Mouse (Mus musculus) ES-E14 (cell line): ENCODE measurements around the gene Satb1. TPM values are rescaled to one million over a fixed set of nuclear protein-coding genes. Genes with fewer than 3 reads are reported as not detected.

Experiments
- DNase-seq: peaks from one replicate; pipeline ENCODE4 v3.0.0-alpha.2; 2013; ENCODE audit warnings: low read depth, low spot score
- H3K27ac ChIP-seq: 2 replicates; pipeline ENCODE4 v1.5.1; 2012; ENCODE audit warnings: low read depth, mild to moderate bottlenecking, low read length, moderate library complexity, mixed read lengths; ENCODE audit not compliant: poor library complexity, insufficient read depth, severe bottlenecking
- H3K36me3 ChIP-seq: 2 replicates; pipeline ENCODE4 v1.6.1; 2012; ENCODE audit warnings: mild to moderate bottlenecking, low read length, moderate library complexity, mixed read lengths; ENCODE audit not compliant: control insufficient read depth, poor library complexity, insufficient read depth, severe bottlenecking
- H3K4me1 ChIP-seq, 2 experiments: fragments of 150-350 bp in 1 of 2; sonication (generic) in 1 of 2; 2 replicates each; pipeline ENCODE4 v1.6.1; 2012; ENCODE audit warnings: low read length in 2 of 2, mild to moderate bottlenecking in 1 of 2, mixed read lengths in 1 of 2; ENCODE audit not compliant: control insufficient read depth in 2 of 2, insufficient read depth in 2 of 2, poor library complexity in 1 of 2
- H3K4me3 ChIP-seq, 2 experiments: fragments of 150-350 bp in 1 of 2; sonication (generic) in 1 of 2; 2 replicates each; pipeline ENCODE4 v1.5.1; 2012; ENCODE audit warnings: low read length in 2 of 2, low read depth in 1 of 2, mild to moderate bottlenecking in 1 of 2, mixed read lengths in 1 of 2; ENCODE audit not compliant: insufficient read depth in 1 of 2, poor library complexity in 1 of 2, severe bottlenecking in 1 of 2
- H3K9ac ChIP-seq: 2 replicates; pipeline ENCODE4 v1.6.1; 2012; ENCODE audit warnings: low read depth, mild to moderate bottlenecking, low read length, mixed read lengths; ENCODE audit not compliant: poor library complexity, insufficient read depth, severe bottlenecking
- H3K9me3 ChIP-seq: fragments of 150-350 bp; sonication (generic); 2 replicates; pipeline ENCODE4 v1.6.1; 2012; ENCODE audit warnings: low read depth, mild to moderate bottlenecking, low read length; ENCODE audit not compliant: control insufficient read depth, insufficient read depth
- CHD2 ChIP-seq: IDR thresholded peaks from 2 replicates; pipeline ENCODE4 v1.6.1; 2014; ENCODE audit warnings: mild to moderate bottlenecking, low read depth, low read length, inconsistent platforms
- HCFC1 ChIP-seq: IDR thresholded peaks from 2 replicates; pipeline ENCODE4 v1.6.1; 2012; ENCODE audit warnings: low read length, inconsistent platforms, borderline replicate concordance; ENCODE audit not compliant: insufficient read depth
- MAFK ChIP-seq: IDR thresholded peaks from 2 replicates; pipeline ENCODE4 v1.6.1; 2014; ENCODE audit warnings: mild to moderate bottlenecking, low read depth, low read length, inconsistent platforms; ENCODE audit not compliant: insufficient read depth
- ZC3H11A ChIP-seq: IDR thresholded peaks from 2 replicates; pipeline ENCODE4 v1.6.1; 2012; ENCODE audit warnings: low read depth, mild to moderate bottlenecking, inconsistent platforms, low read length, borderline replicate concordance
- ZNF384 ChIP-seq: IDR thresholded peaks from 2 replicates; pipeline ENCODE4 v1.6.1; 2012; ENCODE audit warnings: low read depth, low read length, inconsistent platforms
- in situ Hi-C, 2 experiments: fragments of 600-800 bp; cut with MboI; formaldehyde crosslinking; loops; one replicate each; pipeline ENCODE4 v1.15.1; 2025; ENCODE audit warnings: low sequenced_read_pairs in 2 of 2, inconsistent platforms in 1 of 2; ENCODE audit not compliant: unreplicated experiment in 2 of 2
- total RNA-seq: library from RNA; depleted of rRNA; stranded (reverse); fragments of 300-350 nt; gene quantifications from 2 replicates; pipeline ENCODE4 v1.2.3, GENCODE M21; 2012

The Satb1 gene
- total RNA-seq, 1 experiment, result 4.1 TPM

DNA sequence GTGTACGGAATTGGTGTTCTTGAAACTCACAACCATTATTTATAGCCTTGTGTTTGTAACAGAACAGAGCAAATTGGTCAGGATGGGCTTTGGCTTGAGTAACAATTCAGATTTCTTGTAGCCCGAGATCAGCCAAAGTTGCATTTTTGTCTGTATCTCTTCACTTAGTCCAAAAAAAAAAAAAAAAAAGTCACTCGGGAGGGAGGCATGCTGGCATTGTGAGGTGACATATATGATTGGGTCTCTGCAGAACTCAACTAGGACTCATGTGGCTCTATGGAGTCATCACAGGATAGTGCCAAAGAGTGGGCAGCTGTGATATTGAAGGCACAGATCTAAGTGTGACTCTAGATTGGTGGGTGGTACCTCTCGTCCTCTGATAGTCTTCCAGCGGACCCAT, 3.2 kb upstream of the Satb1 start:
- no peak overlapping the region for H3K9ac ChIP-seq
- peaks cover 13 to 15% of the 10 kb centered on the region in 2 experiments for H3K4me1 ChIP-seq
- H3K4me3 ChIP-seq, result no peak overlapping the region
- no peak for DNase-seq
- H3K27ac ChIP-seq, result no peak overlapping the region
- in situ Hi-C loops, result no loop called here
- H3K9me3 ChIP-seq, result no peaks in the 10 kb centered on the region
- no peaks in the 10 kb centered on the region for H3K36me3 ChIP-seq
- peak; percentile 63; the same call in 1 of the 2 replicates for TF ChIP-seq ZNF384
- TF ChIP-seq MAFK, result no peak

DNA sequence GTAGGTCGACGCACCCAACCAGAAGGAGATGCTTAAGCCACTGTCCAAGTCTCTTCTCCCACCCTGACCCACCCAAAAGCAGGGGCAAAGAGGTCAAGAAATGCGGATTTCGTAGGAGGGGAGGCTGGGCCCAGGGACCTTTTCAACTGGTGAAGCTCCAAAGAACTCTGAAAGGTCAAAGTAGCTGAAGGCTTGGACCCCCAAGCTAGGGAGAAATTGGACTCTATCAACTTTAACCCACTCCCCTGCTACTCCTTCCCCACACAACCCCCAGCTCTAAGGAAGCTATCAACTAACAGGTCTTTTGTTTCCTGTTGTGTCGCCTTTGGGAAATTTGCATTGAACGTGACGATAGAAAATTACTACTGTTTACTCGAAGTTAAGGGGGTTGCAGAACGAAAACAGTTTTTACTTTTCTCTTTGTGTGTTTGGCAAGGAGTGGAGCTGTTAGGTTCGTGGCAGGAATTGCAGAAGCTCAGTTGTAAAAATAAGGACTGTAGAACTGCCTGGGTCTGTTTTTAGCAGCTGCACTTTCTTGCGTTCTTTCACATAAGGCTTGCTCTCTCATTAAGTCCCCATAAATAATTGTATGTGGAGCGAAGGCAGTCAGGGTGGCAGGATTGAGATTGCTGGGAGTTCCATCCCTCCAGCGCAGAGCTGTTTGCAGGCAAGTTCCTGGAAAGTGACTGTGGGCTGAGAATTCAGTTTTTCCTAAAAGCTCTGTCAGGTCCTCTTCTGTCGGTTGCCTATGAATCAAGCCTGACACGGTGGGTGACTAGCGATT, 680 bp upstream of the Satb1 start:
- H3K4me3 ChIP-seq, result peak overlapping the region; percentile 77 to 84
- in situ Hi-C loops, result no loop called here

DNA sequence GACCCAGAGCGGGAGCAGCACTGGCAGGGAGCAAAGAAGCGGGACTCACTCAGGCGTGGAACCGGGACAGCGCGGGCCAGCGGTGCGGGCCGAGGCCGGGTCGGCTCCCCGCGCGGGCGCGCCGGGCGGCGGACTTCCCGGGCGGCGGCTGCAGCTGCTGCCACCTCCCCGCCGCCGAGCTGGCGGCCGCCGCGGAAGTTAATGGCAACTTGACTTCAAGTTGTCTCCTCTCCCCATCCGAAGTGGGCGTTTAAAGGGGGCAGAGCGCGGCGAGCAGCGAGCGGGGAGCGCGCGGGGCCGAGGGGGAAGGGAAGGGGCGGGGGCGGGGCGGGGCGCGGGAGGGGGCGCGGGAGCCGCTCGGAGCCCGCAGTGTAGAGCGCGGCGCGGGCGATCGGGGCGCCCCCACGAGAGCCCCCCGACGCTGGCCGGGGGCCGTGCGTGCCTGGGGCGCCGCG, 642 bp downstream of the Satb1 start:
- in situ Hi-C loops, result no loop called here
- no peak overlapping the region for H3K27ac ChIP-seq

More for the DNA sequence above, 680 bp upstream of the Satb1 start:
- Histone ChIP-seq H3K27ac (no peak overlapping the region), H3K9ac (no peak overlapping the region), H3K4me1 (peaks cover 7 to 10% of the 10 kb centered on the region in 2 experiments), H3K9me3 (no peaks in the 10 kb centered on the region), H3K36me3 (no peaks in the 10 kb centered on the region)
- DNase-seq, result no peak
- TF ChIP-seq HCFC1, result no peak
- no peak for TF ChIP-seq MAFK
- no peak for TF ChIP-seq ZC3H11A
- TF ChIP-seq CHD2, result no peak
- no peak for TF ChIP-seq ZNF384

DNA sequence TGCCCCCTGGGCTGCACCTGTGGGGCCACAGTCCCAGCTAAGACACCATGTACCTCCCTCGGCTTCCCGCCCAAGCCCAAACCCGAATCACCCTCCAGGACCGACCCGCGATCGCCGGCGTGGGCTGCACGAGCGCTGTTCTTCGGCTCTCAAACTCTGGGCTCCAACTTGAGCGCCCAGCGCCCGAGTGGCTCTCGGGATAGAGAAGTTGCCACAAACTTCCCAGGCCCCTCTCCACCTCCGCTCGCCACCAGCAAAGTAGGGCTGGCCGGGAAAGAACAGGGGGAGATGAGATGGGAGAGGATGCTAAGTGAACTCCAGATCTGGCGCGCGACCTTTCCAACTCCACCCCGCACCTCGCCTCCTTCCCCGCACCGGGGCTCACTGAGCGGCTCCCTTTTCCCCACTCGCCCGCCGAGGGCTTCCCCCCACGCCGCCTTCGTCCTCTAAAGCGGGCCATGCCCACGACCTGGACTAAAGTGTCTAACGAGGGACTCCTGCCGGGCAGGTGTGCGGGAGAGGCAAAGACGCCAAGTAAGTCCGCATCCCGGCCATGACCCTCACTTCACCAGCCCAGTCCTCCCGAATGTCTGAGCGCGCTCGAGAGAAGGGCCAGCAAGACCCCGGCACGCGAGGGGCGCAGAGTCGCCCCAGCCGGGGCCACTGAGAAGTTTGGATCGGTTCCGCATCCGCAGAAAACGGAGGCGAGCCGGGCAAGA, 1.2 kb downstream of the Satb1 start:
- no peak for DNase-seq
- no peak for TF ChIP-seq HCFC1
- no peak for TF ChIP-seq MAFK
- TF ChIP-seq CHD2, result no peak
- TF ChIP-seq ZC3H11A, result no peak
- TF ChIP-seq ZNF384, result no peak
- H3K36me3 ChIP-seq, result no peaks in the 10 kb centered on the region
- H3K9ac ChIP-seq, result peak overlapping the region; percentile 11; the same call in 1 of the 2 replicates
- peaks cover 3 to 6% of the 10 kb centered on the region in 2 experiments; a peak in 3 of 4 replicates for H3K4me1 ChIP-seq
- no peak overlapping the region for H3K27ac ChIP-seq
- H3K9me3 ChIP-seq, result no peaks in the 10 kb centered on the region
- in situ Hi-C loops, result no loop called here
- peak overlapping the region; percentile 77 to 84 for H3K4me3 ChIP-seq

More for the DNA sequence above, 642 bp downstream of the Satb1 start:
- H3K36me3 ChIP-seq, result no peaks in the 10 kb centered on the region
- peaks cover 5 to 8% of the 10 kb centered on the region in 2 experiments for H3K4me1 ChIP-seq
- TF ChIP-seq HCFC1 (no peak), MAFK (no peak), CHD2 (no peak), ZNF384 (no peak), ZC3H11A (no peak)
- H3K9ac ChIP-seq, result peak overlapping the region; percentile 54
- no peak for DNase-seq
- H3K9me3 ChIP-seq, result no peaks in the 10 kb centered on the region
- peak overlapping the region; percentile 77 to 84 for H3K4me3 ChIP-seq
